Mouse (Mus musculus): ENCODE measurements around the gene Rasgrf1.

- TF ChIP-seq CTCF (IDR thresholded peaks at IDR 0.05; ENCODE audit: control insufficient read depth, insufficient read depth, insufficient read length) = no peak
- TF ChIP-seq FOSL1 (IDR thresholded peaks at IDR 0.05; ENCODE audit: insufficient read depth, low read length, poor library complexity, severe bottlenecking) = no peak
- TF ChIP-seq USF1 (IDR thresholded peaks at IDR 0.05; ENCODE audit: low read depth) = no peak
Measured at GRCm38 (mm10) chr9:90011849-90012248, 102.1 kb downstream of the Rasgrf1 start.
